Mouse (Mus musculus) cerebellum, adult 8-10 months (tissue): ENCODE results near the gene Scd4.
A peak's percentile ranks its signal among the peaks of the same experiment; 100 is the strongest.

Experiments used
- DNase-seq: peaks from one replicate; pipeline ENCODE4 v3.0.0; 2022

The Scd4 gene

GRCm38 (mm10) chr19:44332833-44333623 lies at the start of gene Scd4:
Scd4 (plus strand) TSS chr19:44333092.
- peak; percentile 63 for DNase-seq

GRCm38 (mm10) chr19:44283157-44284024 lies 49.5 kb upstream of the Scd4 start:
- DNase-seq: no peak

- peak; percentile 85 for DNase-seq
Observed at GRCm38 (mm10) chr19:44284025-44284695, 48.7 kb upstream of the Scd4 start.

GRCm38 (mm10) chr19:44284723-44285122 lies 48.2 kb upstream of the Scd4 start:
- DNase-seq: peak; percentile 50

- no peak for DNase-seq
Observed at GRCm38 (mm10) chr19:44285554-44285953, 47.3 kb upstream of the Scd4 start.

- no peak for DNase-seq
Observed at GRCm38 (mm10) chr19:44286109-44286508, 46.8 kb upstream of the Scd4 start.

GRCm38 (mm10) chr19:44287415-44288110 lies 45.3 kb upstream of the Scd4 start:
- no peak for DNase-seq

- no peak for DNase-seq
Observed at GRCm38 (mm10) chr19:44292083-44292482, 40.8 kb upstream of the Scd4 start.

GRCm38 (mm10) chr19:44292483-44292882 lies 40.4 kb upstream of the Scd4 start:
- DNase-seq: peak; percentile 85

- no peak for DNase-seq
Observed at GRCm38 (mm10) chr19:44292941-44293768, 39.7 kb upstream of the Scd4 start, which contains the start of gene Scd2. Scd2 (plus strand) TSS chr19:44293674.

- DNase-seq: peak; percentile 95
Observed at GRCm38 (mm10) chr19:44293769-44294551, 38.9 kb upstream of the Scd4 start.

GRCm38 (mm10) chr19:44294588-44295041 lies 38.3 kb upstream of the Scd4 start:
- peak; percentile 91 for DNase-seq

- DNase-seq: peak; percentile 60
Observed at GRCm38 (mm10) chr19:44295251-44295650, 37.6 kb upstream of the Scd4 start.

- peak; percentile 90 for DNase-seq
Observed at GRCm38 (mm10) chr19:44295741-44296140, 37.2 kb upstream of the Scd4 start.

- no peak for DNase-seq
Observed at GRCm38 (mm10) chr19:44296186-44296585, 36.7 kb upstream of the Scd4 start.

- DNase-seq: no peak
Observed at GRCm38 (mm10) chr19:44297068-44297760, 35.7 kb upstream of the Scd4 start.

GRCm38 (mm10) chr19:44297862-44298261 lies 35.0 kb upstream of the Scd4 start:
- no peak for DNase-seq

- DNase-seq: no peak
Observed at GRCm38 (mm10) chr19:44299078-44299477, 33.8 kb upstream of the Scd4 start.

GRCm38 (mm10) chr19:44299902-44300301 lies 33.0 kb upstream of the Scd4 start:
- no peak for DNase-seq

GRCm38 (mm10) chr19:44300520-44300919 lies 32.4 kb upstream of the Scd4 start:
- DNase-seq: no peak
